Mouse (Mus musculus) midbrain, embryonic 12.5 days (tissue): ENCODE data around the gene Lrg1. TPM values are rescaled to one million over a fixed set of nuclear protein-coding genes. Genes with fewer than 3 reads are reported as not detected.

Source experiments
- polyA plus RNA-seq: library from polyadenylated mRNA; unstranded; fragments of >200 nt; fragmentation: Nextera tagmentation; extraction: Ambion mirVana; gene quantifications from 2 replicates; pipeline ENCODE4 v1.2.1, GENCODE M21; 2016

The Lrg1 gene
- polyA plus RNA-seq, 1 experiment from 2014 or later = 0.29 TPM

Other genes starting within 250 kb of the Lrg1 start
- 12.6 and 13.3 TPM in 2 replicates for gene Zfp119a, start 243.1 kb downstream of the Lrg1 start, polyA plus RNA-seq
- 15.7 and 16.7 TPM in 2 replicates for gene Zfp959, start 229.9 kb downstream of the Lrg1 start, polyA plus RNA-seq
- 6.1 and 6.3 TPM in 2 replicates for gene Zfp119b, start 172.5 kb downstream of the Lrg1 start, polyA plus RNA-seq
- gene Ebi3, start 169.4 kb downstream of the Lrg1 start, polyA plus RNA-seq = 3.2 and 3.8 TPM in 2 replicates
- 28.7 and 29.4 TPM in 2 replicates for gene Yju2, start 162.9 kb downstream of the Lrg1 start, polyA plus RNA-seq
- gene Shd, start 151.5 kb downstream of the Lrg1 start, polyA plus RNA-seq = 123 and 131 TPM in 2 replicates
- 89.8 and 98.3 TPM in 2 replicates for gene Fsd1, start 135.5 kb downstream of the Lrg1 start, polyA plus RNA-seq
- gene Stap2, start 116.4 kb downstream of the Lrg1 start, polyA plus RNA-seq = 4.7 and 5.7 TPM in 2 replicates
- 195 and 205 TPM in 2 replicates for gene Mpnd, start 116.3 kb downstream of the Lrg1 start, polyA plus RNA-seq
- gene Sh3gl1, start 85.4 kb downstream of the Lrg1 start, polyA plus RNA-seq = 131 and 138 TPM in 2 replicates
- 32.5 and 34.5 TPM in 2 replicates for gene Chaf1a, start 81.6 kb downstream of the Lrg1 start, polyA plus RNA-seq
- 54.9 and 58.1 TPM in 2 replicates for gene Ubxn6, start 47.0 kb downstream of the Lrg1 start, polyA plus RNA-seq
- 179 and 184 TPM in 2 replicates for gene Hdgfl2, start 42.4 kb downstream of the Lrg1 start, polyA plus RNA-seq
- 0.09 and 0.10 TPM in 2 replicates for gene Plin4, start 12.2 kb downstream of the Lrg1 start, polyA plus RNA-seq
- gene Plin5, start 4.4 kb downstream of the Lrg1 start, polyA plus RNA-seq = 0.14 and 0.34 TPM in 2 replicates
- gene Sema6b, start 18.3 kb upstream of the Lrg1 start, polyA plus RNA-seq = 6.5 and 7.9 TPM in 2 replicates
- 8.0 and 8.2 TPM in 2 replicates for gene Tnfaip8l1, start 40.5 kb upstream of the Lrg1 start, polyA plus RNA-seq
- gene Mydgf, start 61.9 kb upstream of the Lrg1 start, polyA plus RNA-seq = 56.8 and 61.6 TPM in 2 replicates
- 41.0 and 43.9 TPM in 2 replicates for gene Dpp9, start 96.9 kb upstream of the Lrg1 start, polyA plus RNA-seq
- gene Fem1a, start 134.8 kb upstream of the Lrg1 start, polyA plus RNA-seq = 17.9 and 18.6 TPM in 2 replicates
- gene Ticam1, start 154.8 kb upstream of the Lrg1 start, polyA plus RNA-seq = 1.7 TPM in 2 replicates
- gene Plin3, start 170.9 kb upstream of the Lrg1 start, polyA plus RNA-seq = 28.9 and 29.0 TPM in 2 replicates
- not detected in 2 replicates for gene Arrdc5, start 178.3 kb upstream of the Lrg1 start, polyA plus RNA-seq
- gene Uhrf1, start 181.3 kb upstream of the Lrg1 start, polyA plus RNA-seq = 161 and 166 TPM in 2 replicates
- gene Kdm4b, start 204.1 kb upstream of the Lrg1 start, polyA plus RNA-seq = 75.1 and 80.4 TPM in 2 replicates